In the genomic region with DNA sequence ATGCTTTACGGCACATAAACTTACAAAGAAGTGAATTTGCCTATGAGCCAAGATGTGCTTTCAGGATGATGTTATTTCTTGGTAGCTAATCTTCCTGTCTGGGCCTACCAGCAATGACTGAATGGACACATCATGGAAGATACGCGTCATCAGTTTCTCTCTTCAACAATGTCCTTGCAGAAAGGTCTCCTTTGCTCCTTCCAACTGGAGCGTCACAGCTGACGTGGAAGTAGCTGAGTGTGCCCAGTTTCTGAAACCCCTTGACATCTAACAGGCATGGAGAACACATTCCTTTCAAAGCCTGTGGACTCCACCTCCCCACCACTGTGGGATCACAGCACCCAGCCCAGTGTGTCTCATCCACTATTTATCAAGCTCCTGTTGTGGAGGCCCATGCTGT, we compare ENCODE assay signal across 11 mouse cellular contexts. TPM values are rescaled to one million over a fixed set of nuclear protein-coding genes. Genes with fewer than 3 reads are reported as not detected.
A peak's percentile ranks its signal among the peaks of the same experiment; 100 is the strongest.
DNase-seq lines count a peak whose midpoint lies in the region; ATAC-seq and TF ChIP-seq lines count a peak whose summit lies in the region.
"Had no signal": no experiment of that assay in that cellular context is flagged by ENCODE, and none has a peak within 500 bp of the region (broad histone marks: within the 10 kb centered on the region; RNA-seq: fewer than 3 reads in every experiment).

No protein-coding gene starts in this region.

- H3K9me3 ChIP-seq in hindbrain, embryonic 13.5 days, result no peaks in the 10 kb centered on the region
- H3K9me3 ChIP-seq in hindbrain, embryonic 12.5 days (replicated peaks), result no peaks in the 10 kb centered on the region
- no peaks in the 10 kb centered on the region for H3K9me3 ChIP-seq in heart, embryonic 12.5 days (replicated peaks)
- 0 out of 2 replicates have a peak, but pooled peaks cover 2% of the 10 kb centered on the region for H3K9me3 ChIP-seq in heart, embryonic 16.5 days (replicated peaks; ENCODE audit: control insufficient read depth, low read length)
- H3K9me3 ChIP-seq in intestine, postnatal 0 days (ENCODE audit: control insufficient read depth), result no peaks in the 10 kb centered on the region

- TF ChIP-seq CTCF in intestine, postnatal 0 days (IDR thresholded peaks at IDR 0.05; ENCODE audit: low read depth), result no peak

- peak; percentile 62 for DNase-seq in lung, postnatal 10 days
- no peak for DNase-seq in thymus, postnatal 25 days
- no peak for DNase-seq in embryo, embryonic 10.5 days (ENCODE audit: low spot score)
- DNase-seq: right cerebral cortex, postnatal 14 days had no signal

- no peak overlapping the region for H3K4me3 ChIP-seq in hindbrain, embryonic 13.5 days
- H3K4me3 ChIP-seq in hindbrain, embryonic 12.5 days, result no peak overlapping the region
- H3K4me3 ChIP-seq in heart, embryonic 12.5 days, result no peak overlapping the region
- H3K4me3 ChIP-seq in heart, embryonic 16.5 days (ENCODE audit: low read length), result no peak overlapping the region
- H3K4me3 ChIP-seq in intestine, postnatal 0 days (ENCODE audit: low read depth, low read length), result no peak overlapping the region

- no peak for ATAC-seq in hindbrain, embryonic 13.5 days (ENCODE audit: low FRiP score)
- no peak for ATAC-seq in hindbrain, embryonic 12.5 days (ENCODE audit: low FRiP score)
- ATAC-seq in heart, embryonic 12.5 days (ENCODE audit: insufficient number of reproducible peaks, low FRiP score), result no peak
- ATAC-seq in heart, embryonic 16.5 days (replicated peaks; ENCODE audit: extremely low read depth, insufficient read depth, low FRiP score), result no peak
- no peak for ATAC-seq in intestine, postnatal 0 days
- ATAC-seq: activated CD4-positive, CD25-positive, alpha-beta regulatory T cell, adult 4 months; intestine, embryonic 16.5 days had no signal

- H3K4me2 ChIP-seq in hindbrain, embryonic 13.5 days, result peak overlapping the region; percentile 96
- no peak overlapping the region for H3K4me2 ChIP-seq in hindbrain, embryonic 12.5 days (replicated peaks)
- 0 out of 2 replicates have a peak overlapping the region, but pooled peaks have one; percentile 24 for H3K4me2 ChIP-seq in heart, embryonic 12.5 days
- peak overlapping the region; percentile 25; the same call in 1 of the 2 replicates for H3K4me2 ChIP-seq in heart, embryonic 16.5 days (ENCODE audit: low read depth, low read length)
- no peak overlapping the region for H3K4me2 ChIP-seq in intestine, postnatal 0 days (replicated peaks; ENCODE audit: low read depth)

- H3K36me3 ChIP-seq in hindbrain, embryonic 13.5 days, result no peaks in the 10 kb centered on the region
- no peaks in the 10 kb centered on the region for H3K36me3 ChIP-seq in hindbrain, embryonic 12.5 days
- no peaks in the 10 kb centered on the region for H3K36me3 ChIP-seq in heart, embryonic 12.5 days
- H3K36me3 ChIP-seq in heart, embryonic 16.5 days (ENCODE audit: control insufficient read depth, insufficient read depth), result no peaks in the 10 kb centered on the region
- H3K36me3 ChIP-seq in intestine, postnatal 0 days (ENCODE audit: control insufficient read depth, insufficient read depth), result no peaks in the 10 kb centered on the region

- 79% methylated on average over 5 of the region's 5 CpGs for WGBS in hindbrain, embryonic 13.5 days
- 80% methylated on average over 5 of the region's 5 CpGs for WGBS in hindbrain, embryonic 12.5 days
- WGBS in heart, embryonic 12.5 days, result 75% methylated on average over 5 of the region's 5 CpGs
- 72% methylated on average over 5 of the region's 5 CpGs for WGBS in heart, embryonic 16.5 days
- 96% methylated on average over 5 of the region's 5 CpGs for WGBS in intestine, postnatal 0 days

- H3K4me1 ChIP-seq in hindbrain, embryonic 13.5 days (replicated peaks), result peaks cover 22% of the 10 kb centered on the region
- H3K4me1 ChIP-seq in hindbrain, embryonic 12.5 days, result peaks cover 15% of the 10 kb centered on the region
- H3K4me1 ChIP-seq in heart, embryonic 12.5 days (replicated peaks), result peaks cover 35% of the 10 kb centered on the region
- H3K4me1 ChIP-seq in heart, embryonic 16.5 days (ENCODE audit: control insufficient read depth, insufficient read depth, low read length), result peaks cover 18% of the 10 kb centered on the region
- H3K4me1 ChIP-seq in intestine, postnatal 0 days (replicated peaks; ENCODE audit: control insufficient read depth, insufficient read depth, low read length), result peaks cover 4% of the 10 kb centered on the region; the same call in 1 of the 2 replicates

- peaks cover 17% of the 10 kb centered on the region for H3K27me3 ChIP-seq in hindbrain, embryonic 13.5 days
- H3K27me3 ChIP-seq in hindbrain, embryonic 12.5 days, result peaks cover 21% of the 10 kb centered on the region
- no peaks in the 10 kb centered on the region; the same call in 1 of the 2 replicates for H3K27me3 ChIP-seq in heart, embryonic 12.5 days (replicated peaks)
- peaks cover 3% of the 10 kb centered on the region; the same call in 1 of the 2 replicates for H3K27me3 ChIP-seq in heart, embryonic 16.5 days (ENCODE audit: control insufficient read depth, insufficient read depth, low read length)
- peaks cover 29% of the 10 kb centered on the region for H3K27me3 ChIP-seq in intestine, postnatal 0 days (replicated peaks; ENCODE audit: control insufficient read depth, insufficient read depth, low read length)

- no peak overlapping the region for H3K27ac ChIP-seq in hindbrain, embryonic 13.5 days
- no peak overlapping the region for H3K27ac ChIP-seq in hindbrain, embryonic 12.5 days
- H3K27ac ChIP-seq in heart, embryonic 12.5 days (ENCODE audit: poor library complexity, severe bottlenecking), result no peak overlapping the region
- H3K27ac ChIP-seq in heart, embryonic 16.5 days (ENCODE audit: low read length), result no peak overlapping the region
- no peak overlapping the region for H3K27ac ChIP-seq in intestine, postnatal 0 days (ENCODE audit: low read depth, low read length)

- H3K9ac ChIP-seq in hindbrain, embryonic 13.5 days, result no peak overlapping the region
- H3K9ac ChIP-seq in hindbrain, embryonic 12.5 days, result no peak overlapping the region
- H3K9ac ChIP-seq in heart, embryonic 12.5 days, result no peak overlapping the region
- H3K9ac ChIP-seq in heart, embryonic 16.5 days (ENCODE audit: low read length), result no peak overlapping the region
- no peak overlapping the region for H3K9ac ChIP-seq in intestine, postnatal 0 days (ENCODE audit: low read depth, low read length)

RNA-seq across cellular contexts. Expression of a gene that starts 2.2 kb away (rescaled TPM):
- polyA plus RNA-seq in hindbrain, embryonic 13.5 days (2015; fragmentation: Nextera tagmentation; extraction: Ambion mirVana), result 12.0 and 13.4 TPM in 2 replicates
- polyA plus RNA-seq in hindbrain, embryonic 12.5 days (2016; fragmentation: Nextera tagmentation; extraction: Ambion mirVana), result 10.3 and 10.6 TPM in 2 replicates
- 13.3 and 14.2 TPM in 2 replicates for polyA plus RNA-seq in heart, embryonic 12.5 days (2016; fragmentation: Nextera tagmentation; extraction: Ambion mirVana)
- polyA plus RNA-seq in heart, embryonic 16.5 days (2015; fragmentation: Nextera tagmentation; extraction: Ambion mirVana), result 11.7 and 15.3 TPM in 2 replicates
- polyA plus RNA-seq in intestine, postnatal 0 days (2015; fragmentation: Nextera tagmentation; extraction: Ambion mirVana), result 1.4 and 1.5 TPM in 2 replicates

Comparison
In these comparisons a context has a peak if more than half of its experiments do, and no peak if none do; other contexts are left out.
1. H3K4me2 ChIP-seq: peak in hindbrain, embryonic 13.5 days (single experiment), heart, embryonic 12.5 days (single experiment) and heart, embryonic 16.5 days (single experiment); none in hindbrain, embryonic 12.5 days (single experiment) and intestine, postnatal 0 days (single experiment).